Mouse (Mus musculus) limb, embryonic 15.5 days (tissue): ENCODE results near the gene Gm8005. TPM values are rescaled to one million over a fixed set of nuclear protein-coding genes. Genes with fewer than 3 reads are reported as not detected.
"Not testable (repeated sequence)": the region's sequence is repeated elsewhere in the genome, so short reads cannot be mapped to it uniquely, and the experiment has no call there.

Experiments
- ATAC-seq: fragments of 200-750 bp; cut with Nextera tagmentation; 2 replicates; pipeline ENCODE4 v1.8.0; 2017; ENCODE audit warnings: low read depth, moderate TSS enrichment; ENCODE audit not compliant: insufficient number of reproducible peaks, low FRiP score, low TSS enrichment
- H3K27ac ChIP-seq: fragments of 300-500 bp; sonication (generic); 2 replicates; pipeline ENCODE4 v1.5.1; 2015; ENCODE audit warnings: moderate library complexity, mild to moderate bottlenecking, inconsistent platforms
- H3K27me3 ChIP-seq: fragments of 300-500 bp; sonication (generic); 2 replicates; pipeline ENCODE4 v1.6.1; 2015; ENCODE audit warnings: inconsistent platforms
- H3K36me3 ChIP-seq: fragments of 300-500 bp; sonication (generic); 2 replicates; pipeline ENCODE4 v1.6.1; 2015; ENCODE audit warnings: inconsistent platforms
- H3K4me1 ChIP-seq: fragments of 300-500 bp; sonication (generic); 2 replicates; pipeline ENCODE4 v1.6.1; 2015; ENCODE audit warnings: inconsistent platforms
- H3K4me2 ChIP-seq: fragments of 300-500 bp; sonication (generic); 2 replicates; pipeline ENCODE4 v1.6.1; 2015; ENCODE audit warnings: mild to moderate bottlenecking, inconsistent platforms
- H3K4me3 ChIP-seq: fragments of 300-500 bp; sonication (generic); 2 replicates; pipeline ENCODE4 v1.5.1; 2015; ENCODE audit warnings: mild to moderate bottlenecking, inconsistent platforms
- H3K9ac ChIP-seq: fragments of 300-500 bp; sonication (generic); 2 replicates; pipeline ENCODE4 v1.6.1; 2015; ENCODE audit warnings: inconsistent platforms
- H3K9me3 ChIP-seq: fragments of 300-500 bp; sonication (generic); 2 replicates; pipeline ENCODE4 v1.6.1; 2016; ENCODE audit warnings: inconsistent platforms
- WGBS: fragments of 180-500 bp; shearing (Covaris S2); methylation state at CpG from one replicate; pipeline ENCODE4 v1.1.7; 2015; 5-methylcytosine and 5-hydroxymethylcytosine counted together
- polyA plus RNA-seq: library from polyadenylated mRNA; unstranded; fragments of >200 nt; fragmentation: Nextera tagmentation; extraction: Ambion mirVana; gene quantifications from 2 replicates; pipeline ENCODE4 v1.2.1, GENCODE M21; 2015

Gene Gm8005
- polyA plus RNA-seq, result not detected in 2 replicates

DNA sequence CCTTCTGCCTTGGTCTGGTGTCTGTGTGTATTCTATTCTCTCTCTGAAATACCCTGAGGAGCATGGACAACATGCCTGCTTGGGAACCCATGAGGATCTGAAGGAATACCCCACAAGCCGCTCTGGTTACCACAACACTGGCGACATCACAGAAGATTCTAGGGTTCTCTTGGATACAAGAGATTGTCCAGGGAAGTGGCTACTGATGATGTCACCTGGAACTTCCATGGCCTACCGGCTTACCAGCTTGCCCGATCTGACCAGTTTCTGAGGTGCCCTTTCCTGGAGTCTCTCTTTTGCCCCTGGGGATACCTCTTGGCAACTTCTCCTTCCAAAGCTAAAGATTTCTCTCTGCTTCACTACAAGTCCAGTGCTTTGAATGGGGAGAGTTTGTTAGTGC, at the start of gene Gm8005:
Gene Gm8005 (minus strand): TSS at position 101 of the 400 bp plus-strand sequence.
- not testable (repeated sequence) for H3K9ac ChIP-seq, ATAC-seq, H3K4me1 ChIP-seq, H3K9me3 ChIP-seq, H3K27ac ChIP-seq, H3K4me3 ChIP-seq, H3K4me2 ChIP-seq, H3K27me3 ChIP-seq, H3K36me3 ChIP-seq
- WGBS, result 91% methylated on average over 2 of the region's 4 CpGs

DNA sequence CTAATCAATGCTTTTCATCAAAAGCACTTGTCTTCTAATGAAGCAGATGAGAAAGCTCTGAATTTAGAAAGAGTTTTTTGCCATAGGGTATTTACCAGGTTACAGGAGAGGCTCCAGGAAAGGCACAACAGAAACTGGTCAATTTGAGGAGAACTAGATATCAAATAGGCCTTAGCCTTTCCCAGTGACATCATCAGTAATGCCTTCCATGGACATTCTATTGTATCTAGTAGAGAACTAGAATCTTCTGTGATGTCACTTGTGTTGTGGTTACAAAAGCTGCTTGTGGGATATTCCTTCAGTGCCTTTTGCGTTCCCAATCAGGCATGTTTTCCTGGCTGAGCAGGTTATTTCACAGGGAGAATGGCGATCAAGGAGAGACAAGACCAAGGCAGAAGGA, 24.1 kb upstream of the Gm8005 start, which contains the start of gene Gm8011:
Gene Gm8011 (plus strand): TSS at position 301 of the 400 bp plus-strand sequence.
- WGBS, result 71% methylated on average over 2 of the region's 2 CpGs
- H3K27ac ChIP-seq, H3K36me3 ChIP-seq, H3K4me3 ChIP-seq, H3K9me3 ChIP-seq, H3K4me1 ChIP-seq, H3K4me2 ChIP-seq, ATAC-seq, H3K9ac ChIP-seq, H3K27me3 ChIP-seq: not testable (repeated sequence)

Other genes starting within 250 kb of the Gm8005 start
- gene Gm3573, start 248.9 kb downstream of the Gm8005 start, polyA plus RNA-seq, result not detected in 2 replicates
- not detected in 2 replicates for gene Gm17026, start 179.6 kb downstream of the Gm8005 start, polyA plus RNA-seq
- gene Gm9611, start 142.3 kb downstream of the Gm8005 start, polyA plus RNA-seq, result not detected in 2 replicates
- gene Gm7995, start 129.5 kb downstream of the Gm8005 start, polyA plus RNA-seq, result not detected in 2 replicates
- not detected in 2 replicates for gene Gm8011, start 24.2 kb upstream of the Gm8005 start, polyA plus RNA-seq
- not detected in 2 replicates for gene Gm8020, start 62.7 kb upstream of the Gm8005 start, polyA plus RNA-seq
- gene Gm8024, start 84.6 kb upstream of the Gm8005 start, polyA plus RNA-seq, result not detected in 2 replicates
- gene Gm17124, start 160.2 kb upstream of the Gm8005 start, polyA plus RNA-seq, result not detected in 2 replicates
- not detected in 2 replicates for gene Gm3633, start 202.2 kb upstream of the Gm8005 start, polyA plus RNA-seq
- gene Gm10378, start 216.3 kb upstream of the Gm8005 start, polyA plus RNA-seq, result not detected in 2 replicates